Mouse (Mus musculus): ENCODE results near the gene BC061237.
"Not testable (repeated sequence)": the region's sequence is repeated elsewhere in the genome, so short reads cannot be mapped to it uniquely, and the experiment has no call there.

The BC061237 gene

GRCm38 (mm10) chr14:44492163-44492562, at the start of gene BC061237:
TSS of gene BC061237 (plus strand) at chr14:44492463.
- in situ Hi-C loops (cut with MboI, MseI) = loop anchor here (5.0 kb wide), 1 partner anchor 70 kb away; no protein-coding TSS in a partner anchor

DNA sequence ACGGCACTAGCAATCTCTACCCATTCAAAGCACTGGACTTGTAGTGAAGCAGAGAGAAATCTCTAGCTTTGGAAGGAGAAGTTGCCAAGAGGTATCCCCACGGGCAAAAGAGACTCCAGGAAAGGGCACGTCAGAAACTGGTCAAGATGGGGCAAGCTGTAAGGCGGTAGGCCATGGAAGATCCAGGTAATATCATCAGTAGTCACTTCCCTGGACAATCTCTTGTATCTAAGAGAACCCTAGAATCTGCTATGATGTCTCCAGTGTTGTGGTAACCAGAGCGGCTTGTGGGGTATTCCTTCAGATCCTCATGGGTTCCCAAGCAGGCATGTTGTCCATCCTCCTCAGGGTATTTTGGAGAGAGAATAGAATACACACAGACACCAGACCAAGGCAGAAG, 25.7 kb downstream of the BC061237 start, which contains the start of gene Gm17093:
Gene Gm17093 (plus strand): TSS at position 301 of the 400 bp plus-strand sequence.
- in situ Hi-C loops (cut with MboI, MseI) = not testable (repeated sequence)

DNA sequence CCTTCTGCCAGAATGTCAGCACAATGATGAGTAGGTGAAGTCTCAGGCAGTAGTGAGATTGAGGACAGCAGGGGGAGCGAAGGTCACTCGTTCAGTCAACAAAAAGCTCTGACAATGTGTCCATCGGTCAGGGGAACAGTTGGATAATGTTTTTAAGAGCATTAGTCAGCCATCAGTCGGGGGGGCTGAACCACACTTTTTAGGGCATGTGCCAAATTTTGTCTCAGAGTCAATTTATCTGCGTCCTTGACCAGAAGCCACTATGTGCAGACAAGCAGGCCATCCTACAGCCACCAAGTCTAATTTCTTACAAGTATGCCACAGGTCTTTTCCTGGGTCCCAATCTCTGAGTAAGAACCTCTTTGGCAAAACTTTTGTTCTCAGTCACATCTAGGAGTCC, 55.7 kb downstream of the BC061237 start:
- in situ Hi-C loops (cut with MboI, MseI) = loop anchor here (10.0 kb wide), 1 partner anchor 853 kb away; the partner anchor contains the start of gene Gm7324
